Mouse (Mus musculus) gastrocnemius, postnatal 25 days (tissue): ENCODE data around the gene Trio. TPM values are rescaled to one million over a fixed set of nuclear protein-coding genes. Genes with fewer than 3 reads are reported as not detected.

ENCODE experiments used
- DNase-seq: peaks from one replicate; pipeline ENCODE4 v3.0.0; 2022
- total RNA-seq, 2 experiments: library from RNA; stranded (reverse); gene quantifications; 1 replicate in 1 of 2; 2 replicates in 1 of 2; pipeline ENCODE4 v1.2.3; 2021

Trio gene
- total RNA-seq, 2 experiments from 2014 or later, result 31.0 to 36.4 TPM

- DNase-seq, result no peak
Measured at GRCm38 (mm10) chr15:27795942-27796867, 229.4 kb downstream of the Trio start.

GRCm38 (mm10) chr15:27793284-27793683 is 232.4 kb downstream of the Trio start:
- DNase-seq, result no peak

GRCm38 (mm10) chr15:27792473-27792872 is 233.2 kb downstream of the Trio start:
- DNase-seq, result no peak

GRCm38 (mm10) chr15:27791141-27791540 is 234.5 kb downstream of the Trio start:
- DNase-seq, result no peak

- no peak for DNase-seq
Measured at GRCm38 (mm10) chr15:27790699-27791098, 234.9 kb downstream of the Trio start.

- no peak for DNase-seq
Measured at GRCm38 (mm10) chr15:27789325-27789724, 236.3 kb downstream of the Trio start.

- no peak for DNase-seq
Measured at GRCm38 (mm10) chr15:27788122-27788759, 237.4 kb downstream of the Trio start.

- DNase-seq, result no peak
Measured at GRCm38 (mm10) chr15:27787151-27787550, 238.5 kb downstream of the Trio start.

- DNase-seq, result no peak
Measured at GRCm38 (mm10) chr15:27786418-27786817, 239.2 kb downstream of the Trio start.

- DNase-seq, result no peak
Measured at GRCm38 (mm10) chr15:27785280-27786001, 240.2 kb downstream of the Trio start.

- DNase-seq, result peak; percentile 42
Measured at GRCm38 (mm10) chr15:27784126-27784563, 241.5 kb downstream of the Trio start.

- DNase-seq, result no peak
Measured at GRCm38 (mm10) chr15:27783541-27784125, 242.0 kb downstream of the Trio start.

- no peak for DNase-seq
Measured at GRCm38 (mm10) chr15:27783092-27783491, 242.6 kb downstream of the Trio start.

GRCm38 (mm10) chr15:27782383-27783036 is 243.1 kb downstream of the Trio start:
- DNase-seq, result peak; percentile 52

GRCm38 (mm10) chr15:27779827-27780226 is 245.8 kb downstream of the Trio start:
- DNase-seq, result no peak

GRCm38 (mm10) chr15:27779398-27779797 is 246.2 kb downstream of the Trio start:
- DNase-seq, result no peak

GRCm38 (mm10) chr15:27778256-27778655 is 247.4 kb downstream of the Trio start:
- no peak for DNase-seq

GRCm38 (mm10) chr15:27777455-27778190 is 248.0 kb downstream of the Trio start:
- DNase-seq, result no peak

GRCm38 (mm10) chr15:27774481-27774880 is 251.2 kb downstream of the Trio start:
- DNase-seq, result no peak

- no peak for DNase-seq
Measured at GRCm38 (mm10) chr15:27772125-27772627, 253.5 kb downstream of the Trio start.

- peak; percentile 45 for DNase-seq
Measured at GRCm38 (mm10) chr15:27771581-27771980, 254.1 kb downstream of the Trio start.
